Mouse (Mus musculus): Measurements from ENCODE around the gene Thpo.

DNA sequence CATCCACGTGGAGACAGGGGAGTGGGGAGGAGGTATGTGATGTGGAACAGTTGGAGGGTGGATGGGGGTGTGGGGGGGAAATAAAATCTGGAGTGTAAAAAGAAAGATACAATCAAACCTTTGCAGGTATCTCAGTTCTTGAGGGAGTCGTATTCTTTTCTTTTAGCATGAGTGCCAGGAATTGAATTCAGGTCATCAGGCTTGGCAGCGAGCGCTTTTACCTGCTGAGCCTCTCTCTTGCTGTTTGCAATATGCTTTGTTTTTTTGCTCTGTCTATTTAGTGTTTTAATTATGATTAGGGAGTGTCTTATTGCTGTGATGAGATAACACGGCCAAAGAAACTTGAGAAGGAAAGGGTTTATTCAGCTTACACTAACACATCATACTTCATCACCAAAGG, 40.7 kb upstream of the Thpo start:
- TF ChIP-seq POLR2A (IDR thresholded peaks at IDR 0.05; ENCODE audit: low read depth, low read length) (no peak), CTCF (IDR thresholded peaks at IDR 0.05; ENCODE audit: extremely low read depth, insufficient read depth, insufficient read length, insufficient replicate concordance) (no peak)

Measured in spleen, adult 2 months (tissue).